Mouse (Mus musculus) gastrocnemius, adult 8-10 months (tissue): ENCODE results near the gene Ttll9. TPM values are rescaled to one million over a fixed set of nuclear protein-coding genes. Genes with fewer than 3 reads are reported as not detected.

Experiments
- DNase-seq, 2 experiments: peaks; one replicate each; pipeline ENCODE4 v3.0.0; 2022; ENCODE audit warnings: low spot score in 2 of 2
- total RNA-seq, 4 experiments: library from RNA; stranded (reverse); gene quantifications; 2 replicates each; pipeline ENCODE4 v1.2.4; 2022

Ttll9 gene
- total RNA-seq, 4 experiments from 2014 or later = not detected

DNA sequence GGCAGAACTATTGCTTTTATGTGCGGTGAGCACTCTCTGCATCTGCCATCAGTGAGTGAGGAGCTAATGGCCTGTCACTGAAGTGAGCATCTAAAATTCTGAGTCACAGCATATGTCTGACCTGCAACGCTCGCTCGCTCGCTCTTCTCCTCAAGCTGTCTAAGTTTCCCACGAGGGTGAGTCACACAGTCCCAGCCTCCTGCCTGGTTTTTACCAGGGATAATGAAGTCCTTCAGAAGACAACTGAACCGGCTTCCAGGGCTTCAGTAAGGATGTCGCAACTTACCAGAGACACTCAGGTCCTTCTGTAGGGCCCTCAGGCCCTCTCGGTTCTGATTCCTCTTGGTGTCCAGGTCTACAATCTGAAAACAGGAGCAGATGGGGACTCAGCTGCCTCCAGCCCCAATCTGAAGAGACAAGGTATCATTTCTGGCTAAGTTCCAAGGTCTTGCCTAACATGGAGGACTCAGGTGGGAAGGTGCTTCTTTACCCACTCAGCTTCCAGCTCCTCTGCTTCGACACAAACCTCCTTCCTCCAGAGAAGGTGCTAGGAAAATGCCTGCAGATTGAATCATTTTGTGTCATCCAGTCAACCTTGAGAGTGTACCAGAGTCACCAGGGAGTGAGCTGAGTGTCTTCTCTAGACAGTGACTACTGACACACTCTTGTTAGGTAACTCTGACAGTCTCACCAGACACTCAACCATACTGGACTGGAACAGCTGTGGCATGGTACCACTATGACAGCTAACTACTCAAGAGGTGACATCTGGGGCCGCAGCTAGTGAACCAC, 51.6 kb downstream of the Ttll9 start:
- DNase-seq = no peak

DNA sequence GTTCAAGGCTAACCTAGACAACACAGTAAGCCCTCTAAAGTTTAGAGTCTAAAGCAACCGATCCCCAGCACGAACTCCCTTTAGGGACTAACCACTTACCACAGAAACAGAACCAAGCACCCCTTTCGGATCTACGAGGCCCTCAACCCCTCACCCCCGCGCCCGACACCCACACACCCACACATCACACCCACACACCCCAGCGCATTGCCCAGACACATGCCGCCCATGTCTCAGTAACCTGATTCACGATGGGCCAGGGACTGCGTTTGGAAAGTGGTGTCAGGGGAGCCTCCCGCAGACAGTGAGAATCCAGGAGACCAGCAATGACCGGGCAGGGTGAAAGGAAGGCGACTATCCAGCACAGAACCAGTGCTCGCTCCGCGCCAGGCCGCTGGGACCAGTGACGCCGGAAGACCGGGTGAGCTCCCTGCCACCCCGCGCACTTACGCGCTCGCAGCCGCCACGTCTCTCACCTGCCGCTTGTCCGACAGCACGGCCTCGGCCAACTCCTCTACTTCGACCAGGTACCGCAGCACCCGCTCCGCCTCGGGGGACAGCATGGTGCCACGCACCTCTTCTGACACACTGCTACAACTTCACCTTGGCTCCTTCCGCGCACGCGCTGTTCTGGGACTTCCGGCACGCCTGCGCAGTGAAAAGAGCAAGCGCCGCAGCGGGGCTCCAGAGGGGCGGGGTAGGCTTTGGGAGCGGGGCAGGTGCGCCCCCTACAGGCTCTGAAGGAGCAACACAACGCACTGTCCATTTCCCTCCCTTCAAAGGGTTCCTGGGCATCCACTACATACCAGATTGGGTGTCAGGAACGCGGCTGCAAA, 52.7 kb downstream of the Ttll9 start, which contains the start of gene Pdrg1:
TSS of gene Pdrg1 (minus strand) at position 670 of the 836 bp plus-strand sequence.
- peak; percentile 88 to 92 for DNase-seq

DNA sequence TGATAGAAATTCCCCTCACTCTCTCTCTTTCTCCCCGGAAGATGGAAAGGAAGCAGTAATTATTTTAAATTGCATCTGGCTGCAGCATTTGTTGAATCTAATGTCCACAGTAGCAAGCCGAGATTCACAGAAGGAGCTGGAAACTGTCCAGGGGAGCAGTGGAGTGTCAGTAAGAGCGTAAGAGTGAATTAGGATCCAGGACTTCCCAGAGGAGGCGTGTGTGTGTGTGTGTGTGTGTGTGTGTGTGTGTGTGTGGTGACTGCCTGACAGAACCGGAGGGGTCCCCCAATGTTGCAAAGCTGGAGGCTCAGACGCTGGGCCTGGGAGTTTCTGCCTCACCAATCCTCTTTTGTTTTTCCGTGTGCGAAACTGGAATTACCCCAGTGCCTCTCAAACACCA, 53.5 kb downstream of the Ttll9 start:
- DNase-seq = no peak

DNA sequence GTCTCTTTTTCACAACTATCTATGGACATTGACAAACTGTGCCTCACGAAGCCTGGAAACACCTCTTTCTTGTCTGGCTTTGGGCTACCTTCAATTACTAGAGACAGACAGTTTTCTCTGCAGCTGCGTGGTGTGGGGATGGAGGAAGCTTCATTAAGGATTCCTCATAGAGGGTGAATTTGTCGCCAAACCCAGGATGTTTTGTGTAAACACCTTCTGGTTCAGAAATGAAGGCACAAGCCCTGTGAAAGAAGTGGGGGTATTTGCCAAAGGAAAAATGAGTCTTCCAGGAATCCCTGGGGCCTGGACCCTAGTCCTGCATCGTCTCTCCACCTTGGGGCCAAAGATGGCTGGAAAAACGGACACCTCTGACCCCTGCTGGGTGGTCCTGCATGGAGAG, 54.5 kb downstream of the Ttll9 start:
- DNase-seq = no peak

DNA sequence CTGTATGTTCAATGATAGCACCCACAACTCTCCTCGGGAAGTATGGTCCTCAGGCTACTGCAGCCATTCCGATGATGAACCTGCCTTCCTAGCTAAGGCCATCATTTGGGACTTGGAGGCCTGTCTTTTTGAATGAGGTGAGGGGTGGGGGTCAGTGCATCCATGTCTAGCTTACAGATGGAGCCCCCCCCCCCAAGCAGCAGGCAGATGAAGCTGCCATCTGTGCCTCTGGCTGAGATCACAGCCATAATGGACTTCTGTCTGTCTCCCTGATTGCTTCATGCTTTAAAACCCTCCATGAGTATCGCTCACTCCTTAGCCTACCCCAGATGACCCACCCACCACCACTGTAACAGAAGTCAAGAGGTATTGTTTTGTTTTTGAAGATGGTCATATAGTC, 57.1 kb downstream of the Ttll9 start:
- no peak for DNase-seq

DNA sequence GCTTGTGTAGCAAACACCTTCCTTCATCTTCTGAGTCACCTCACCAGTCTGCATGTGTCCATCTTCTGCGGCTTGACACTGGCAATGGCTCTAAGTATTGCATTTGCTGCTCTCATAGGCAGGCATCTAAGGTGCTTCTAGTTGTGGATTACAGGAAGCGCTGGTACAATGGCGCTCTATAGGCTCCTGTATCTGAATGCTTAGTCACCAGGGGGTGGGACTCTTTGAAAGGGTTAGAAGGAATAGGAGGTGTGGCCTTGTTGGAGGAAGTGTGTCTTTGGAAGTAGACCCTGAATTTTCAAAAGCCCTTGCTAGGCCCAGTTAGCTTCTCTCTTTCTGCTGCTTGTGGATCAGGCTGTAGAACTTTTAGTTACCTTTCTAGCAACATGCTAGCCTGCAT, 58.9 kb downstream of the Ttll9 start:
- DNase-seq = no peak

DNA sequence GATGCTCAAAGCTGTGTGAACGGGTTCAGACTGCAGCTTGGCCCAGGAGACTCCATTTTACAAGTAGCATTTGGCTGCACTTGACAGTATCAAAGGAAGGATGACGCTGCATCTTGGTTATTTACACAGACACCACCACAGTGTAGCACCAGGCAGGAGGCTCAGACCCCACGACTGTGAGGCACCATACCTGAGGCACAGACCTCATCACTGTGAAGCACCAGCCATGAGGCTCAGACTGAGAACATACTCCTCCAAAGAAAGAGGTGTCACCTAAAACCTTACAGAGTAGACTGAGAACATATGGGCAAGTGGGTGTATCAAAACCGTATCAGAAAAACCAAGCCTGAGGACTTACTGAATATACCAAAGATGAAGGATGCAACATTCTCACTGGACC, 60.6 kb downstream of the Ttll9 start:
- DNase-seq = no peak

DNA sequence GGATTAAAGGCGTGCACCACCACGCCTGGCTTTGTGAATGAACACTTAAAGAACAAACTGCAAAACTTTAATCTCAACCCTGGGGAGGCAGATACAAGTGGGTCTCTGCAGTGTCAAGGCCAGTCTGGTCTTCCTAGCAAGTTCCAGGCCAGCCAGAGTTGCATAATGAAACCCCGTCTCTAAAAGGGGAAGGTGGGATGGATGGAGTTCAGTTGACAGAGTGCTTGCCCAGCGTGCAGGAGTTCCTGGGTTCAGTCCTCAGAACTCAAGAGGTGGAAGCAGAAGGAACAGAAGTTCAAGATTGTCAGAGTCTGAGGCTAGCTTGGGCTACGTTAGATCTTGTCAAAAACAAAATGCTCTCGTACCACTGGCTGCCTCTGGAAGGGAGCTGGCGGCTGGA, 63.8 kb downstream of the Ttll9 start:
- no peak for DNase-seq

DNA sequence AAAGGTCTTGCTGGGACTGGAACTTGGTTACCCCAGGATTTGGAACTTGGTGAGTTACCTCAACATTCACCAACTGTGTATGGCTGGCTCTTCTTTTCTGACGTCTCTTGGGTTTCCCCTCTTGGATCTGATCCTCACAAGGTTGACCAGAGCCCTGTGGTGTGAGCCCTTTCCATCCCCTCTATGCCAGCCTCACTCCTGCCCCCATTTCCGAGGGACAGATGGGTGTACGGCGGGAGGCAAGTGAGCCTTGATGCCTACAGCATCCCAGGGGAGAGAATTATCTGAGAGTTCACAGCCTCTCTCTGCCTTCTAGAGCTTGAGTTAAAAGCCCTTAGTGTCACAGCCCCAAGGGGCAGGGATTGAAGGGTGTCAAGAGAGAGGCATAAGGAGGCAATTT, 65.2 kb downstream of the Ttll9 start:
- no peak for DNase-seq

DNA sequence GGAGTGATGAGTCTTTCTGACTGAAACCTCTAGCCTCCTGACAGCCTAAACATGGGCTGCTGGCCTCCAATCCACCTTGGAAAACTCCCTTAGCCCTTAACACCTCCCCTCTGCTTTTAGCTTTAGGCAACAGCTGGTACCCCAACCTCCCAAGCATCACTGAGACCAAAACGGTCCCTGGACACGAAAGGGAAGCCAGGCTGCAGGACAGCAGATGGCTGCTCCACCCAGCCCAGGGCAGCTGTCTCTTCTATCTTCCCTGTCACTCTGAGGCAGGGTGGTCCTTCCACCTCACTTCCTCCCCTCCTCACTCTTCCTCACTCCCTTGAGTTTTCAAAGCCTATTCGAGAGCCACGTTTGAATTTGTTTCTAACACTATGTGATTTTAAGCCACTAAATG, 68.1 kb downstream of the Ttll9 start:
- DNase-seq = no peak

DNA sequence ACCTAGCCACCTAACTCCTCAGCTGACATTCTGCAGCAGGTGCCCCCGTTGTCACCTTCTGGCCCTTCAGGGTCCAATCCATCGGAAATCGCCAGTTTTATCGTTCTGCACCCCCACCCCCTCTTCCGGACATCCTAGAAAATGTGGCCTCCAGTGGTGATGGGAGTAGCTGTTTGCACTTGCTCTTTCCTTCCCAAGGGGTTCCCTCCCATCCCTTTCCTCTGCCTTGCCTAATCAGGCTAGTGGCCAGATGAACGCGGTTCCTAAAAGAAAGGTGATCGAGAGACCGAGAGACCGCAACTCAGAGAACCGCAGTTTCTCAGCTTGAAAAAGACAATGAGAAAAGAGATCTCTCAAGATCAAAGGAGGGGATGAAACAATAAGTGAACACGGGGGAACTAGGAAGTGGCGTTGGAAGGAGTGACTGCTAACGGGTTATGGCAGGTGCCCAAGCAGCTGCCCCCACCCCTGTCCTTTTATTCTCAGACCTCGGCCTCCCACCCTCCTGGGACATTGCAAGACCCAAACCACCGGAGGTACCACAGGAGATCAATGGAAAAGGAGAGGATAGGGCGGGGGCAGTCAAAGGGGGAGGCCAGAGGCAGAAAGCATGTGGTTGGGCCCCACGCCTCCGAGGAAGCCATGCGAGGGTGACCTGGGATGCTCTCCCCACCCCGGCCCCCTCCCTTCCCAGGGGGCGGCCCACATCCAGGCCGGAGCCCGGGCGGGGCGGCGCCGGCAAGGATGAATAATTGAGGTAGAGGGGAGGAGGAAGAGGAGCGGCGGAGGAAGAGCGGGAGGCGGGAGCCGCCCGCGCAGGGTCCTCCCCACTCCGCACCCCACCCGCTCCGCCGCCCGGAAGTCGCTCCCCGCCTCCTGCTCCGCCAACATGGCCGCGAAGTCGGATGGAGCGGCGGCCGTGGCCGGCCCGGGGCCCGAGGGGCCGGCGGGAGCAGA, 69.1 kb downstream of the Ttll9 start, which contains the start of gene Xkr7:
TSS of gene Xkr7 (plus strand) at position 727 of the 957 bp plus-strand sequence.
- no peak for DNase-seq

DNA sequence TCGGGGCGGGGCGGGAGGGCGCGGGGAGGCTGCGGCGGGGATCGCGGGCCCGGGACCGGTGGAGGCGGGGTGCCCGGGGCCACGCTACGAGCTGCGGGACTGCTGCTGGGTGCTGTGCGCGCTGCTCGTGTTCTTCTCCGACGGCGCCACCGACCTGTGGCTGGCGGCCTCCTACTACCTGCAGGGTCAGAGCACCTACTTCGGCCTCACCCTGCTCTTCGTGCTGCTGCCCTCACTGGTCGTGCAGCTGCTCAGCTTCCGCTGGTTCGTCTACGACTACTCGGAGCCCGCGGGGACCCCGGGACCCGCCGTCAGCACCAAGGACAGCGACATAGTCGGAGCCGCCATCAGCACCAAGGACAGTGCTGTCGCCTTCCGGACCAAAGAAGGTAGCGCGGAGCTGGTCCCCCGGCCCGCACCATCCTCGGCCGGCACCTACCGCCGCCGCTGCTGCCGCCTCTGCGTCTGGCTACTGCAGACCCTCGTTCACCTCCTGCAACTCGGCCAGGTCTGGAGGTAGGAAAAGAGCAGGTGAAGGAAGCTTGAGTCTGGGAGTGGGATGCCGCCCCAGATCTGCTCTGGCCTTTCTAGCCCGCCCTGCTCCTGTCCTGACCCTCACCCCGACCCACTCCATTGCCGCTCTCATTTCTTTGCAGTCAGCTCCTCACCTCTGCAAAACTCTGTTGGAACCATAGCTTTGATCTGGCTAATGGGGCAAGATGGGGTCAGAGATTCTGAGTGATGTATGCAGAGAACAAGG, 70.0 kb downstream of the Ttll9 start:
- peak; percentile 29 to 39 for DNase-seq

DNA sequence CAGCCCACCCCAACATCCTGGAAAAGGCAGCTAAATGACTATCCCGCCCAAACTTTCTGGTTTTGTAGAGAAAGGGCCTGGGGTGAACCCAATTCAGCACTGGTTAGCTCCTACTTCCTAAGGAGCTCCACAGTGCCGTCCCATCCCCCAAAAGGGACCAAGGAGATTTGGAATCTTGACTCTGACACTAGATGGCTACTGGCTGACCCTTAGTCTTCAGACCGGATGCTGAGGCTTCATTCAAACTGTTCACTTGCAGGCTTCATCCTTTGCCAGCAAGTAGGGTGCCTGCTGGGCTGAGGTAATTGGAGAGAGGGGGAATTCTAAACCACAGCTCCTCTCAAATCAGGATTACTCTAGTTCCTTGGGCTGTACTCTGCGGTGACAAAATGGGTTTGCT, 70.7 kb downstream of the Ttll9 start:
- no peak for DNase-seq

DNA sequence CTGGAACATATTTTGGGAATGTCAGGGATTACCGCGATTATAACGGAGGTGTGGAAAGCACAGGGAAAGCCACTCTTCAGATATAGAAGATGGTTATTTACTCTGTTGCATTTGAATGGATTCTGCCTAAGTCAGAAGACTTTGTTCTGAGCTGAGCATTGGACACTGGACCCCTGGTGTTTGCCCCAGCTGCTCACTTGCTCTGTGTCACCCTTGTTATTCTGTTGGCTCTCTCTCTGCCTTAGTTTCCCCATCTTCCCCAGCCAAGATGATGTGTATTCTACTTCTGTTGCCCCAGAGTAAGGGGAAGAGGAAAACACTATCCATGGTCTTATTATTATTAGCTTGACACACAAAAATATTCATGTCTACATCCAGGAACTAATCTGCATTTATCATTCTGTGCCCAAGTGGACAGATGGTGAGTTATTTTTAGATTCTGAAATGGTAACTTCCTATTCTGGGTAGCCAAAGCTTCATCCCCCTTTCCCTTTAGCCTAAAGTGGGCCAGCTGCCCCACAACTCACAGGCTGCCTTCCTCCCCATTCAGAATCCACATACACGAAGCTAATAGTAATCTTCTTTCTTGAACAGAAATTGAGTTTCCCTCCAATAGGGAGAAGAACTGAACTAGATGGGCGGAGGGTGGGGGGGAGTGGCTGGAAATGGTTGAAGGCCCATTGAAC, 71.4 kb downstream of the Ttll9 start:
- DNase-seq = no peak

DNA sequence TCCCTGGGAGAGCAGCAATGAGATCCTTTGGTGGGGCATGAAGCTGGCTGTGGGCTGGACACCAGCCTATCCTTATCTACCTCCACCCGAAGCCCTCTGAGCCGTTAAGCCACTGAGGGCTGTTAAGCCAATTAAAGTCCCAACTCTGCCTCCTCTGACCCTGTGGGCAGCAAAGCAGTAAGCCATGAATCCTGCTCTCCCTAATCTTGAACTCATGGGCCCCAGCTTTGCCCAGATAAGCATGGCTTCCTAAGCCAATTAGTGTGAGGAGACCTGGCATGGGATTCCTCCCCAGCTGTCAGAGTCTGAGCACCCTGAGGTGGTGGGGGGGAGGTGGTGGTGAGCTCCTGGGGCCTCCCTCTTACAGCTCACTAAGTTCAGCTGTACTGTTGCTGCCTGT, 74.4 kb downstream of the Ttll9 start:
- no peak for DNase-seq

DNA sequence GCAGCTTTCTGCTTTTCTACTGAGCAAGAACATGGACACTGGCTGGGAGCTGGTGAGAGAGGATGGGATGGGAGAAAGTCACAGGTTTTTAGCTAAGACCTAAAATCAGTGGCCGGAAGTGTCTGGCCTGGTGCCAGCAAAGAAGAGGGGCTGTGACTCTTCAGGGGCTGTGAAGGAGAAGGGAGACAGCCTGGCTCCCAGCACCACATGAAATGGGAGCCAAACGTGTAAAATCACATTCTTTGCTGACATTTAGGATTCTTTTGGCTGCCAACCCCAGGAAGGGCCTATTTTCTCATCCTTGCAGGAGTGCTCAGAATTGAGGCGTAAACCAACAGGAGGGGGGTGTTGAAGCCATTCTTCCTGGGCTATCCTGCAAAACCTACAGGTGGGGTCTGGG, 81.6 kb downstream of the Ttll9 start:
- DNase-seq = no peak

DNA sequence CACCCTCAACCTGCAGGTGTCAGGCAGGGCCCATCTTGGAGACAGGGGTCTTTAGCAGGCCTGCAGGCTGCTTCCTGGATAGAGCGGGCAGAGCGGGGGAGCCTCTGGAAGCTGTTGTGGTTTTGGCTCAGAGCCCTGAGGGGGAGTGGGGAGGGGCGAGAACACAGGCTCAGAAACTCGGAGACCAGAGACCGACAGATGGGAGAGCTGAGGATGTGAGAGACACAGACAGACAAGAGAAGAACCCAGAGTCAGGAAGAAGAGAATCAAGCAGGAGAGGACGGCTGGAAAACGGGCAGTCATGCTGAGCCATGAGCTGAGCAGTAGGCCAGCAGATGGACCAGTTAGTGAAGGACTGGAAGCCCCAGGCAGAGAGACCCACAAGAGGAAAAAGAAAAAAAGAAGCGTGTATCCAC, 83.6 kb downstream of the Ttll9 start:
- no peak for DNase-seq

DNA sequence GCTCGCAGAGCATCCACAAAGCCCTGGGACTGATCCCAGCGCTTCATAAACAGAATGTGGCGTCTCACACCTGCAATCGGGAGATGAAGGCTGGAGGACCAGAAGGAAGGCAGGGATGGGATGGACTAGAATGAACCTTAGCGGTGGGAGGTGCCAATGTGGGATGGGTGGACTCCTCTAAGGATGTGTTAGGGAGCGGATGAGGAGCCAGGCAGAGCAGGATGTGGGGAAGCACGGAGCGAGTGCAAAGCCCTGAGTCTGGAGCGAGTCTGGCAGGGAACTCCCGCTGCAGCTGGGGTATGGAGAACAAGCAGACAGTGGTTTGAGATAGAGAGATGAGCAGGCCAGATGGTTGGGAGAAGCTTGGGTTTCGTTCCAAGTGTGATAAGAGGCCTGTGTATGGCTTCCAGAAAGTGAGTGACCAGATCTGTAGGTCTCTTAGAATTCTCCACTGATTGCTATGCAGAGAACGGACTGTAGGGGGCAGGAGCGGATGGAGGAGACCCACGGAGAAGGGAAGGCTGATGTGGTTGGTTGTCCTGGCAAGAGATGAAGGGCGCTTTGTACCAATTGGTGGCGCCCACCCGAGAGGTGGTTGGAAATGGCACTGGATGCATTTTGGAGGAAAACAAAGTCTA, 85.7 kb downstream of the Ttll9 start:
- DNase-seq = no peak

DNA sequence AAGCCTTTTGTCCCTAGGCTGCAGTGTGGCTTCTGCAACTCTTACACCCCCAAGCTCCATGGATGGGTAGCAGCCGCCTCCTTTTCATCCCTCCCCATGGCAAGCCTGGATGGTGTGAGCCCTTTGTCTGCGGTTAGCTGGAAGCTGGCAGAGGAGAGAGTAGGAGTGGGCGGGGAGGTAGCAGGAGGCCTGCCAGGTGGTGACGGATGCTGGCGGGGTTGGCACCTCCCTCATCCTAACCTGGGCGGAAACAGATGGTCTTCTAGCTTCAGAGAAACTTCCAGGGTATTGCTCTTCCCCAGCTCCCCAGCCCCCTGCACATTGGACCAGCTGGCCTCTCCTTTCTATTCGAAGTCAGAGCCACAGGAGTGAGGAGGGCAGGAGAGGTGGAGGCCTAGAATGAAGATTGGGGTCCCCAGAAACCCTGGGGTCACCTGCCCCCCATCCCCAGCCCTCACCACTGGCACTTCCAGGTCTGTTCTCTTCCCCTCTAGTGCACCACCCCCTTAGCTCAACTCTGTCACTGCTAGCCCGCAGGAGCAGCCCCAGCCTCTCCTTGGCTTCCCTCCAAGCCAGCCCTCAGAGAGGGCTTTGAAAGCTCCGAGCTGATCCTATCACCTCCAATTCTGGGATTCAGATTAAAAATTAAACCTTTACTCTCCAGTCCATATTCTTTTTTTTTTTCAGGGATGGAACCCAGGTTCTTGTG, 87.2 kb downstream of the Ttll9 start:
- no peak for DNase-seq
